Mouse (Mus musculus) MEL (cell line): ENCODE measurements at regions not wholly inside any gene's neighbourhood (a gene's known extent, or its start where the extent isn't known, plus 50 kb on each side); places are given as distances from the start of the nearest gene placed in this dataset.
"Not testable (repeated sequence)": the region's sequence is repeated elsewhere in the genome, so short reads cannot be mapped to it uniquely, and the experiment has no call there.

Experiments used
- CTCF ChIP-seq, 3 experiments: IDR thresholded peaks in 2 of 3; conservative IDR thresholded peaks in 1 of 3; 2 replicates each; pipeline ENCODE4 v1.5.1; 2011 to 2012; ENCODE audit warnings: low read length in 3 of 3, low read depth in 2 of 3, mild to moderate bottlenecking in 2 of 3, improper control_type of control experiment in 1 of 3, inconsistent platforms in 1 of 3, mixed read lengths in 1 of 3, moderate library complexity in 1 of 3; ENCODE audit not compliant: control insufficient read depth in 1 of 3, insufficient read depth in 1 of 3, poor library complexity in 1 of 3, severe bottlenecking in 1 of 3
- ELF1 ChIP-seq: IDR thresholded peaks from 2 replicates; pipeline ENCODE4 v1.6.1; 2014; ENCODE audit warnings: low read depth, mild to moderate bottlenecking, inconsistent platforms, low read length, improper control_type of control experiment, moderate library complexity
- ETS1 ChIP-seq: IDR thresholded peaks from 2 replicates; pipeline ENCODE4 v1.6.1; 2012; ENCODE audit warnings: low read depth, mild to moderate bottlenecking, inconsistent platforms, low read length, improper control_type of control experiment, moderate library complexity
- GATA1 ChIP-seq: IDR thresholded peaks from 2 replicates; pipeline ENCODE4 v1.6.1; 2011; ENCODE audit warnings: low read depth, low read length, improper control_type of control experiment
- KAT2A ChIP-seq: conservative IDR thresholded peaks from 2 replicates; pipeline ENCODE4 v1.6.1; 2012; ENCODE audit warnings: low read depth, low read length, improper control_type of control experiment, inconsistent platforms
- MAFK ChIP-seq: IDR thresholded peaks from 2 replicates; pipeline ENCODE4 v1.6.1; 2011; ENCODE audit warnings: low read depth, mild to moderate bottlenecking, low read length, improper control_type of control experiment, borderline replicate concordance
- MXI1 ChIP-seq: IDR thresholded peaks from 2 replicates; pipeline ENCODE4 v1.6.1; 2011; ENCODE audit warnings: mild to moderate bottlenecking, low read depth, low read length, improper control_type of control experiment
- NRF1 ChIP-seq: IDR thresholded peaks from 2 replicates; pipeline ENCODE4 v1.6.1; 2014; ENCODE audit warnings: low read depth, mild to moderate bottlenecking, inconsistent platforms, low read length, improper control_type of control experiment, moderate library complexity; ENCODE audit not compliant: poor library complexity, insufficient read depth, severe bottlenecking
- POLR2A ChIP-seq, 2 experiments: IDR thresholded peaks; 2 replicates each; pipeline ENCODE4 v1.6.1; 2011 to 2012; ENCODE audit warnings: low read length in 2 of 2, mild to moderate bottlenecking in 2 of 2, control low read depth in 1 of 2, improper control_type of control experiment in 1 of 2, low read depth in 1 of 2, moderate library complexity in 1 of 2; ENCODE audit not compliant: control insufficient read depth in 1 of 2, insufficient read depth in 1 of 2, poor library complexity in 1 of 2
- POLR2AphosphoS2 ChIP-seq: IDR thresholded peaks from 2 replicates; pipeline ENCODE4 v1.6.1; 2011; ENCODE audit warnings: low read length, improper control_type of control experiment
- RCOR1 ChIP-seq: IDR thresholded peaks from 2 replicates; pipeline ENCODE4 v1.6.1; 2012; ENCODE audit warnings: low read depth, mild to moderate bottlenecking, inconsistent platforms, low read length, improper control_type of control experiment
- TAL1 ChIP-seq: IDR thresholded peaks from 2 replicates; pipeline ENCODE4 v1.6.1; 2012; ENCODE audit warnings: mild to moderate bottlenecking, inconsistent platforms, low read length, moderate library complexity, mixed read lengths
- USF1 ChIP-seq: IDR thresholded peaks from 2 replicates; pipeline ENCODE4 v1.6.1; 2014; ENCODE audit warnings: low read depth, mild to moderate bottlenecking, inconsistent platforms, low read length, improper control_type of control experiment, moderate library complexity
- ZNF384 ChIP-seq: IDR thresholded peaks from 2 replicates; pipeline ENCODE4 v1.6.1; 2012; ENCODE audit warnings: low read depth, mild to moderate bottlenecking, inconsistent platforms, low read length, improper control_type of control experiment

DNA sequence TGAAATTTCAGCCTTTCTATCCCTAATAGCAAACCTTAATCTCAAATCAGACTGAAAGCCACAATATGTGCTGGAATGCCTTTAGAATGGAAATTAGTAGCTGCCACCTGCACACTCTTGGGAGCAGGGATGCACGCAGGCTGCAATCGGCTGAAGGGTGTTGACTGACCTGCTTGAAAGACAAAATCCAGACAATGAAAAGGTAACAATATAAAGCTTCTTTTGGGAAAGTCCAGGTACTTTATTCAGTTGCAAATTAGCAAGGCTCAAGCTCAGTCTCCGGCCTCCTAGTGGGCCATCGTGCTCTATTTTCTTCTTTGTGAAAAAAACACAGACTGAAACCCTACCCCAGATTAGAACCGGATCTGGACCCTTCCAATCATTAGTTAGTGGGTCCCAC is 1047.6 kb upstream of the 1700008P02Rik start:
- not testable (repeated sequence) for TF ChIP-seq POLR2A (IDR thresholded peaks at IDR 0.05; ENCODE audit: control insufficient read depth in 1 of 2, insufficient read depth in 1 of 2, low read depth in 1 of 2, low read length in 2 of 2, poor library complexity in 1 of 2); CTCF (IDR thresholded peaks at IDR 0.05 in 2 of 3, conservative IDR thresholded peaks at IDR 0.05 in 1 of 3; ENCODE audit: control insufficient read depth in 1 of 3, insufficient read depth in 1 of 3, low read depth in 2 of 3, low read length in 3 of 3, poor library complexity in 1 of 3, severe bottlenecking in 1 of 3); RCOR1; POLR2AphosphoS2; ZNF384; ETS1; ELF1; NRF1; MXI1; MAFK; KAT2A; TAL1; GATA1; USF1
